Mouse (Mus musculus): Measurements from ENCODE around the gene Plekhg3. TPM values are rescaled to one million over a fixed set of nuclear protein-coding genes. Genes with fewer than 3 reads are reported as not detected.

Gene Plekhg3
- 13.3 and 19.7 TPM in 2 replicates for polyA plus RNA-seq (2012; rRNA removed)

DNA sequence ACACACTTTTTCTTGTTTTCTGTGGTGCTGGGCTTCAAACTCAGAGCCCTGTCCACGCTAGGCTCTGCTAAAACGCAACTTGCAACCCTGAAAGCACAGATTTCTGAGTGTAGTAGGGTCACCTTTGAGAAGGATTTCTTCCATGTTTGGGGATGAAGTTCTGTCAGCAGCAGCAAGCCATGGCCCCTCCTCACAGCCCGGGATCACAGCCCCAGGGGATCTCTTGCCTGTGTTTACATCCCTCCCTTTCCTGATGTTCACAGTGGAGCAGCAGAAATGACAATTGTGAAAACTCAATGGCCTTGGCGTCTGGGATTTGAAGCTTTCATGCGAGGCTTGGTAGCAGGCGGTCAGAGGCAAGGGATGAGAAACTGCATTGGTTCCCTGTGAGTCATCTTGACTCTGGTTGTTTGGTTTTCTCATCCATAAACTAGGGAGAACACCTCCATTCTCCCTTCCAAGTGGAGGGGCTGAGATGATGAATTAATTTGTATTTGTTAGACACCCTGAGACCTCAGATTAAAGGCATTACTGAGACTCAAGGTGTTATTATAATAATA is at the start of gene Plekhg3:
TSS of gene Plekhg3 (plus strand) at position 312 of the 560 bp plus-strand sequence.
- 44% methylated on average over 6 of the region's 6 CpGs for WGBS

GRCm38 (mm10) chr12:76482446-76482845 is 48.2 kb upstream of the Plekhg3 start:
- no peak for DNase-seq (ENCODE audit: low read depth, low spot score)
- WGBS = 80% methylated on average over 2 of the region's 2 CpGs

More for the DNA sequence above, at the start of gene Plekhg3:
- DNase-seq (ENCODE audit: low read depth, low spot score) = no peak

DNA sequence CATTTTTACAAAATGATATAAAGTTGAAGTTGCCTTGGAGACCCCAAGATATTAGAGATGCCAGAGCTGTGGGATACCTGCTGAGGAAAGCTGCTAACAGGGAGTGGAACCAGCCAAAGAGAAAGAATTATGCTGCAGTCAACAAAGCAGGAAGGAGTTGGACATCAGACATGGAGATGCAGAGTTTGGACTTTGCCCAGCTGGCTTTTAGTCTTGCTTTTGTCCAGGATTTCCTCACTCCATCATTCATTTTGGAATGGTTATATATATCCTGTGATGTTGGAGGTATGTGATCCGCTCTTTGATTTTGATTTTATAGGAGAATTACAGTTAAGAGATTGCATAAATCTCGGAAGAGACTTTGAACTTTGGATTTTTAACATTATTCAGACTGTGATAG is 47.7 kb upstream of the Plekhg3 start:
- no peak for DNase-seq (ENCODE audit: low read depth, low spot score)
- WGBS = 31% methylated on average over 2 of the region's 2 CpGs

- DNase-seq (ENCODE audit: low read depth, low spot score) = no peak
- WGBS = 21% methylated on average over 4 of the region's 4 CpGs
These were observed 45.8 kb upstream of the Plekhg3 start for GRCm38 (mm10) chr12:76484881-76485280.

GRCm38 (mm10) chr12:76485381-76485780 is 45.3 kb upstream of the Plekhg3 start:
- WGBS = 32% methylated on average over 11 of the region's 11 CpGs

GRCm38 (mm10) chr12:76486943-76487342 is 43.7 kb upstream of the Plekhg3 start:
- no peak for DNase-seq (ENCODE audit: low read depth, low spot score)
- 69% methylated on average over 9 of the region's 9 CpGs for WGBS

More at GRCm38 (mm10) chr12:76485381-76485780, 45.3 kb upstream of the Plekhg3 start:
- DNase-seq (ENCODE audit: low read depth, low spot score) = no peak

DNA sequence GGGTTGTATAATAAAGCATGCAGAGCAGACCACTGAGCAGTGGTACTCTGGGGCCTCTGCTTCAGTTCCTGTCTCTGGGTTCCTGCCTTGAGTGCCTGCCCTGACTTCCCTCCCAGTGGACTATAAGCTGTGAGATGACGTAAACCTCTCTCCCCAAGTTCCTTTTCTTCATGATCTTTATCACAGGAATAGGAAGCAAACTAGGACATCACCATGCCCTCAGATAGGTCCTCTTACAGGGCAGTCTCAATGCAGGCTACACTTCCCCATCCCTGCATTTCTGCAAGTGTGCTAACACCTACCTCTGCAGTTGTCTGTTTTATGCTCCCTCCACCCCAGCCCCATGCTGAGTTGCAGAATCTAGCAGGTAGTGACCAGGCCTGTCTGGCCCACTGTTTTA is 39.9 kb upstream of the Plekhg3 start:
- WGBS = 96% methylated on average over 1 of the region's 1 CpGs

DNA sequence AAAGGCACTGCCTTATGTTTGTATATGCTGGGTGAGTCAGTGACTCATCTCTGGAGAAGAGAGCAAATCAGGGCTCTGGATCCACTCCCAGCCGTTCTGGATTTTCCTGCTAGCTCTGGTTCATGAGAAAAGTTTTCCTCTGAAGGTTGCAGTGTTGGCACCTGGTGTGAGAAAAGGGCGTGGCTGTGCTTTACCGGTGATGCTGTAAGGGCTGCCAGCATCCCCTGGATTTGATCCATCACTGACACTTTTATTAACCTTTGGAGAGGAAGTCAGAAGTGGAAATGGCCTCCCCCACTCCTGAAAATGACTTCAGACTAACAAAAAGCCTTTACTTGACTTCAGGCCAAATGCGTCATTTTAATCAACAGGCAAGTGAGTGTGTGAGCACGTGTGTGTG is 37.2 kb upstream of the Plekhg3 start:
- 6% methylated on average over 5 of the region's 5 CpGs for WGBS
- no peak for DNase-seq (ENCODE audit: low read depth, low spot score)

More for the DNA sequence above, 39.9 kb upstream of the Plekhg3 start:
- no peak for DNase-seq (ENCODE audit: low read depth, low spot score)

DNA sequence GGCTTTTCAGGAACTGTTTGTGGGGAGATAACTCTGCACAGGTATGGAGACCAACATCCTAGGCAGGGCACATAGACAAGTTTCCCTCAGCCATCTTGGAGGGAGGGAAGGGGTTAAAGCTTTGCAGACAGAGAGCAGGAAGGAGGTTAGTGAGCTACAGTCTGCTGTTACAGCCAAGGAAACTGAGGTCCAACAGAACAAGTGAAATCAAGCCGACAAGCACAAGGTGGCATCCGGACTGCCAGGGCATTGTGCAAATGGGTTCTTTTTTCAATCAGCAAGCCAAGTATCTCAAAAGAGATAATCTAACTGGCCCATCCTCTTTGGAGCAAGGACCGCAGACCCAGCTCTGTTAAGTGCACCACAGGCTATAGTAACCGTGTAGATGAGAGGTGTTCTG is 35.3 kb upstream of the Plekhg3 start:
- no peak for DNase-seq (ENCODE audit: low read depth, low spot score)
- WGBS = 84% methylated on average over 4 of the region's 4 CpGs

- DNase-seq (ENCODE audit: low read depth, low spot score) = no peak
- 26% methylated on average over 12 of the region's 12 CpGs for WGBS
These were observed 34.4 kb upstream of the Plekhg3 start for GRCm38 (mm10) chr12:76496324-76496723.

DNA sequence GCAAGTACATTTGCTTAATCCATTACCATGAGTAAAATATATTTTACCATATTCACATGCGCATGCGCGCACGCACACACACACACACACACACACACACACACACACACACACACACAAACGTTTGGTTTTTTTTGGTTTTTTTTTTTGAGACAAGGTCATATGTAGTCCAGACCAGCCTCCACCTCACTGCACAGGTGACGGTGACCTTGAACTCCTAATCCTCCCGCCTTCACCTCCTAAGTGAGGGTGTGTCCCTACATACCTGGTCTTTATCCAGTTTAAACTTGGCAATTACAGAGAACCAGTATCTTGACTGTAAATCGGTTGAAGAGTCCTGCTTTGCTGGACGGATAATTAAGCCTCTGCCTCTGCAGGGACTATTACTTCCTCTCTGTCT is 31.4 kb upstream of the Plekhg3 start:
- WGBS = 61% methylated on average over 9 of the region's 9 CpGs
- DNase-seq (ENCODE audit: low read depth, low spot score) = no peak

DNA sequence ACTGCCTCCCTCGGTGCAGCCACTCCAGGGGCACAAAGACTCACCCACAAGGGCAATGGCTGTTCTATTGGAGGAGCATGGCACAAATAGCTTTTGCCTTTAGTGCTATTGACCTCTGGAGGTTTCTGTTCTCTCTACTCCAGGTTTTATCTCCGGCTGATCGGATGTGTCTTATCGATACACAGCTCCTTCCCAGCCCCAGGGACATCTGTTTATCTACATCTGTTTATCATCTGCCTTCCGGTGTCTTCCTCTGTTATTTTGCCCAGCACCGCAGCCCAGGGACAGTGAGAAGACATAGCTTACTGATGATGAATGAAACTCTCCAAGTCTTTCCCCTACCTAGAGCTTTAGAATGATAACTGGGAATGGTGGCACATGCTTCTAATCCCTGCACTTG is 30.6 kb upstream of the Plekhg3 start:
- 84% methylated on average over 6 of the region's 6 CpGs for WGBS

DNA sequence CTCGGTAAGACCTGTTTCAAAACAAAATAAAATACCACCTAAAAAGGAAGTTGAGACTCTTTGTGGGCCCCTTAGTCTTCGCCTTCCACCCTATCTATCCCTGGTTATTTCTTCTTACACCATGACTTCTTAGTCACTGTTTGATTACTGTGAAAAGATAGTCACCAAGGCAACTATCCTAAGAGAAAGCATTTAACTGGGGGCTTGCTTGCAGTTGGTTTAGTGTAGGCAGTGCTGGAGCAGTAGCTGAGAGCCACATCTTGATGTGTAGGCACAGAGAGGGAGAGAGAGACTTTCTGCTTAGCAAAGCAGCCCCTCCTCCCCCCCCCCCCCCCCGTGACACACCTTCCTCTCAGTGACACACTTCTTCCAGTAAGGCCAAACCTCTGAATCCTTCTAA is 29.8 kb upstream of the Plekhg3 start:
- no peak for DNase-seq (ENCODE audit: low read depth, low spot score)

More for the DNA sequence above, 30.6 kb upstream of the Plekhg3 start:
- no peak for DNase-seq (ENCODE audit: low read depth, low spot score)

GRCm38 (mm10) chr12:76502981-76503380 is 27.7 kb upstream of the Plekhg3 start:
- 84% methylated on average over 5 of the region's 5 CpGs for WGBS
- no peak for DNase-seq (ENCODE audit: low read depth, low spot score)

More for the DNA sequence above, 29.8 kb upstream of the Plekhg3 start:
- 66% methylated on average over 3 of the region's 3 CpGs for WGBS

DNA sequence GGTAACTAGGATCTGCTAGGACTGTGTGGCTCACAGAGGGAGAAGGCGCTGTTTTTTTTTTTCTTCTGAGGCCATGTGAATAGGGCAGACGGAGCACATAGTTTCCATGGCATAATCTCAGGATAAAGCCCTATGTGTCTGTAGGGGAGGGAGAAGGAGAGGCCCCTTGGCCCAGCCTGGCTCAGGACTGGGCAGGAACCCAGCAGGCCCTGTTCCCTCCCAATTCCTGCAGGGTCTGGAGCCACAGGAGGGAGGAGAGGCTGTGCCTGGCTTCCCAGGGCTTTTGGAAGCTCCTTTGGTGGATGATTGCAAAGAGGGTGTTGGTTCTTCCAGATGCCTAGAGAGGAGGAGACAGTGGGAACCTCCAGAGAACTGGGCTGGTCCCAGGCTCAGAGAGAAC is 24.2 kb upstream of the Plekhg3 start:
- WGBS = 82% methylated on average over 2 of the region's 2 CpGs
- no peak for DNase-seq (ENCODE audit: low read depth, low spot score)

GRCm38 (mm10) chr12:76507791-76508190 is 22.9 kb upstream of the Plekhg3 start:
- no peak for DNase-seq (ENCODE audit: low read depth, low spot score)
- WGBS = 90% methylated on average over 5 of the region's 5 CpGs

GRCm38 (mm10) chr12:76508909-76509440 is 21.7 kb upstream of the Plekhg3 start:
- no peak for DNase-seq (ENCODE audit: low read depth, low spot score)
- WGBS = 82% methylated on average over 7 of the region's 7 CpGs

DNA sequence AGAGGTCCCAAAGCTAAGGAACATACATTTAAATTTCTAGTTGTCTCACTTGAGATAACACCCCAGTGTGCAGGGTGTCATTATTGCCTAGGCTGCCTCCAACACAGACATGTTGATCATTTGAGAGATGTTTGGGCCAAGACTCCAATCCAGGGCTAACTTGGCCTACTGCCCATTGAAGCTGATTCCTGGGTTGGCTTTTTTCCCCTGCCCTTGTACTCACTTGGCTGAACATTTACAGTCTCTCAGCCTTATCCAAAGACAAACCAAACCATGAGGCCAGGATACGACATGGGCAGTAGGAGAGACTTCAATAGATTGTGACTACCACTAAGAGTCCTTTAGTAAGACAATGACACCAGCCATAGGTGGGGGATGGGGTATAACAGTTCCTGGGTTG is 18.0 kb upstream of the Plekhg3 start:
- WGBS = 17% methylated on average over 1 of the region's 1 CpGs
- no peak for DNase-seq (ENCODE audit: low read depth, low spot score)

- 41% methylated on average over 4 of the region's 4 CpGs for WGBS
These were observed 15.8 kb upstream of the Plekhg3 start for GRCm38 (mm10) chr12:76514842-76515241.

DNA sequence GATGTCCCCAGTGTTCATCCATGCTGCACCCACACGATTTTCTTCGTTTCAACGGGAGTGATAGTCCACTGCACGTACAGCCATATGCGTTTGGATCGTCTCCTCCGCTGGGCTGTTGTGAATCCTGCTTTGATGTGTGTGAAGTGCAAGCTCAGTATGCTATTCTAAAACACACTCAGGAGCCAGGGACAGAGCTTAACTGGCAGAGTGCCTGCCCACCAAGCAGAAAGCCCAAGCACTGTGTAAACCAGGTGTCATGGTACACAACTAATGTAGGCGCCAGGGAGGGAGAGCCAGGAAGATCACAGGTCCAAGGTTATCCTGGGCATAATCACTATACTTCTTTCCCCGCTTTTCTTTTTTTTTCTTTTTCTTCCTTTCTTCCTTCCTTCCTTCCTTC is 12.7 kb upstream of the Plekhg3 start:
- 74% methylated on average over 9 of the region's 9 CpGs for WGBS
- no peak for DNase-seq (ENCODE audit: low read depth, low spot score)

More at GRCm38 (mm10) chr12:76514842-76515241, 15.8 kb upstream of the Plekhg3 start:
- DNase-seq (ENCODE audit: low read depth, low spot score) = no peak

All from large intestine, adult 2 months (tissue).